ENCODE assay signal across 21 mouse cellular contexts in genomic region chr9:71863338-71863737, GRCm38 (mm10).
DNase-seq lines count a peak whose midpoint lies in the region; ATAC-seq and TF ChIP-seq lines count a peak whose summit lies in the region.
"Had no signal": no experiment of that assay in that cellular context is flagged by ENCODE, and none has a peak within 500 bp of the region (broad histone marks: within the 10 kb centered on the region; RNA-seq: fewer than 3 reads in every experiment).

No protein-coding gene starts in this region.

- H3K4me3 ChIP-seq in heart, embryonic 10.5 days = no peak overlapping the region
- H3K4me3 ChIP-seq in midbrain, embryonic 11.5 days (ENCODE audit: low read depth, low read length) = no peak overlapping the region
- no peak overlapping the region for H3K4me3 ChIP-seq in midbrain, postnatal 0 days (ENCODE audit: low read depth, low read length)
- no peak overlapping the region for H3K4me3 ChIP-seq in neural tube, embryonic 15.5 days (replicated peaks)

- no peak for TF ChIP-seq CTCF in midbrain, postnatal 0 days (IDR thresholded peaks at IDR 0.05)

- DNase-seq in heart, adult 11 months = peak; percentile 83
- DNase-seq in heart, embryonic 10.5 days (ENCODE audit: low spot score) = no peak
- DNase-seq in midbrain, embryonic 11.5 days (ENCODE audit: low spot score, missing footprints) = peak; percentile 82
- DNase-seq in midbrain, postnatal 0 days (ENCODE audit: low spot score) = no peak
- peak; percentile 10 for DNase-seq in neural tube, embryonic 10.5 days (ENCODE audit: extremely low spot score, low spot score)
- DNase-seq: adrenal gland, adult 2 months; adrenal gland, adult 8-10 months; adrenal gland, postnatal 10 days; adrenal gland, postnatal 14 days; adrenal gland, postnatal 25 days; adrenal gland, postnatal 36 days; B cell, adult 2 months; cerebellum, adult 11 months; cerebellum, adult 11-12 months; cerebellum, adult 18-20 months had no signal

- H3K27ac ChIP-seq in heart, embryonic 10.5 days = no peak overlapping the region
- no peak overlapping the region for H3K27ac ChIP-seq in midbrain, embryonic 11.5 days (ENCODE audit: low read depth, low read length)
- H3K27ac ChIP-seq in midbrain, postnatal 0 days (ENCODE audit: low read depth, low read length) = no peak overlapping the region
- no peak overlapping the region for H3K27ac ChIP-seq in neural tube, embryonic 15.5 days (replicated peaks)

- H3K9ac ChIP-seq in midbrain, embryonic 11.5 days (ENCODE audit: low read length) = no peak overlapping the region
- H3K9ac ChIP-seq in midbrain, postnatal 0 days (replicated peaks; ENCODE audit: low read length, poor library complexity, severe bottlenecking) = no peak overlapping the region
- no peak overlapping the region for H3K9ac ChIP-seq in neural tube, embryonic 15.5 days (replicated peaks)

- WGBS in heart, embryonic 10.5 days = 93% methylated on average over 7 of the region's 7 CpGs
- 85% methylated on average over 7 of the region's 7 CpGs for WGBS in midbrain, embryonic 11.5 days
- 70% methylated on average over 7 of the region's 7 CpGs for WGBS in midbrain, postnatal 0 days
- 64% methylated on average over 7 of the region's 7 CpGs for WGBS in neural tube, embryonic 15.5 days

- peaks cover 24% of the 10 kb centered on the region for H3K36me3 ChIP-seq in heart, embryonic 10.5 days
- H3K36me3 ChIP-seq in midbrain, embryonic 11.5 days (ENCODE audit: control insufficient read depth, insufficient read depth, low read length) = peaks cover 4% of the 10 kb centered on the region
- no peaks in the 10 kb centered on the region; the same call in 1 of the 2 replicates for H3K36me3 ChIP-seq in midbrain, postnatal 0 days (ENCODE audit: insufficient read depth, low read length)
- H3K36me3 ChIP-seq in neural tube, embryonic 15.5 days = peaks cover 9% of the 10 kb centered on the region

- H3K9me3 ChIP-seq in heart, embryonic 10.5 days = no peaks in the 10 kb centered on the region
- H3K9me3 ChIP-seq in midbrain, embryonic 11.5 days (ENCODE audit: control insufficient read depth, low read length) = no peaks in the 10 kb centered on the region
- no peaks in the 10 kb centered on the region for H3K9me3 ChIP-seq in midbrain, postnatal 0 days (ENCODE audit: low read length)
- H3K9me3 ChIP-seq in neural tube, embryonic 15.5 days (replicated peaks) = no peaks in the 10 kb centered on the region
- H3K9me3 ChIP-seq: G1E had no signal

- no peaks in the 10 kb centered on the region for H3K4me1 ChIP-seq in heart, embryonic 10.5 days
- H3K4me1 ChIP-seq in midbrain, embryonic 11.5 days (ENCODE audit: control insufficient read depth, insufficient read depth, low read length) = 0 out of 2 replicates have a peak, but pooled peaks cover 5% of the 10 kb centered on the region
- no peaks in the 10 kb centered on the region for H3K4me1 ChIP-seq in midbrain, postnatal 0 days (ENCODE audit: insufficient read depth, low read length)
- no peaks in the 10 kb centered on the region for H3K4me1 ChIP-seq in neural tube, embryonic 15.5 days

- no peak for ATAC-seq in midbrain, embryonic 11.5 days (ENCODE audit: low FRiP score)
- ATAC-seq in midbrain, postnatal 0 days (ENCODE audit: low FRiP score) = no peak
- no peak for ATAC-seq in neural tube, embryonic 15.5 days (ENCODE audit: low FRiP score)
- ATAC-seq: activated CD4-positive, CD25-positive, alpha-beta regulatory T cell, adult 4 months; CD4-positive, CD25-positive, alpha-beta regulatory T cell, adult 4 months; Patski had no signal

- H3K27me3 ChIP-seq in heart, embryonic 10.5 days (ENCODE audit: insufficient read depth, poor library complexity, severe bottlenecking) = no peaks in the 10 kb centered on the region
- no peaks in the 10 kb centered on the region for H3K27me3 ChIP-seq in midbrain, embryonic 11.5 days (ENCODE audit: control insufficient read depth, insufficient read depth, low read length)
- H3K27me3 ChIP-seq in midbrain, postnatal 0 days (ENCODE audit: insufficient read depth, low read length) = no peaks in the 10 kb centered on the region
- H3K27me3 ChIP-seq in neural tube, embryonic 15.5 days (replicated peaks) = no peaks in the 10 kb centered on the region
- H3K27me3 ChIP-seq: CH12.LX, Patski had no signal

- no peak overlapping the region for H3K4me2 ChIP-seq in midbrain, embryonic 11.5 days
- no peak overlapping the region for H3K4me2 ChIP-seq in midbrain, postnatal 0 days (ENCODE audit: low read depth, low read length, poor library complexity, severe bottlenecking)
- no peak overlapping the region for H3K4me2 ChIP-seq in neural tube, embryonic 15.5 days

Comparison
In these comparisons a context has a peak if more than half of its experiments do, and no peak if none do; other contexts are left out.
1. DNase-seq: peak in heart, adult 11 months (single experiment), midbrain, embryonic 11.5 days (single experiment) and neural tube, embryonic 10.5 days (single experiment); none in heart, embryonic 10.5 days (single experiment) and midbrain, postnatal 0 days (single experiment).